Mouse (Mus musculus): ENCODE data around the gene Rinl. TPM values are rescaled to one million over a fixed set of nuclear protein-coding genes. Genes with fewer than 3 reads are reported as not detected.
A peak's percentile ranks its signal among the peaks of the same experiment; 100 is the strongest.

Rinl gene
- polyA plus RNA-seq, 1 experiment from 2014 or later, result 4.0 TPM

- H3K4me3 ChIP-seq, result 0 out of 2 replicates have a peak overlapping the region, but pooled peaks have one; percentile 28
- no peaks in the 10 kb centered on the region for H3K27me3 ChIP-seq (ENCODE audit: insufficient read depth, poor library complexity, severe bottlenecking)
- no peaks in the 10 kb centered on the region for H3K9me3 ChIP-seq
- H3K4me1 ChIP-seq (replicated peaks), result peaks cover 52% of the 10 kb centered on the region
- H3K27ac ChIP-seq, result peak overlapping the region; percentile 87
- no peak for DNase-seq (ENCODE audit: low spot score)
- WGBS, result 70% methylated on average over 4 of the region's 4 CpGs
- no peaks in the 10 kb centered on the region for H3K36me3 ChIP-seq
Measured at GRCm38 (mm10) chr7:28803756-28804155, 15.0 kb downstream of the Rinl start.

- no peak overlapping the region for H3K4me3 ChIP-seq
- H3K27ac ChIP-seq, result no peak overlapping the region
- DNase-seq (ENCODE audit: low spot score), result no peak
Measured at GRCm38 (mm10) chr7:28806869-28807268, 18.1 kb downstream of the Rinl start.

DNA sequence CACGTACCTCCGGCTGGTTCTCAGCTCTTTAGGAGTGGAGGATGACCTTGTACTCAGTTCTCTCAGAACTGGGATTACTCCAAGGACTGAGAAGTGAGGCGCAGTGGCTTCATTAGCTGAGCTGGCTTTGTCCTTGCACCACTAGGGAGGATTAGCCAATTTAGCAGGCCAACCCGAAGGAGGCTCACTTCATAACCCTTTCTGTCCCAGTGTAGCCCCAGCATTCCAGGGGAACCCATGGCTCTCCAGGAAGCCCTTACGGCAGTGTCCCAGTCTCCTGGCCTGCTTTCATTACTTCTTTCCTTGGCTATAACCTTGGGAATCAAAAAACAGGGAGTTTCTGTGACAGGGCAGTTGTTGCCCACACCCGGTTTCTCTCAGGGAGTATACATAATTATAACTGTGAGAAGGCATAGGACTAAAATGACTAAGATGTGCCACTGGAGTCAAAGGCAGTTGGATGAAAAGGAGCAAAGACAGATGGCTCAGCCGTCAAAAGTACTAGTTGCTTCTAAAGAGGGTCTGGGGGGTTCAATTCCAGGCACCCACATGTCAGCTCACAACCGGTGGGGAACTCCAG is 19.0 kb downstream of the Rinl start:
- Histone ChIP-seq H3K4me1 (replicated peaks) (peaks cover 55% of the 10 kb centered on the region), H3K27ac (peak overlapping the region; percentile 100), H3K9me3 (no peaks in the 10 kb centered on the region), H3K36me3 (peaks cover 13% of the 10 kb centered on the region), H3K27me3 (ENCODE audit: insufficient read depth, poor library complexity, severe bottlenecking) (no peaks in the 10 kb centered on the region), H3K4me3 (peak overlapping the region; percentile 87)
- WGBS, result 51% methylated on average over 8 of the region's 8 CpGs
- DNase-seq (ENCODE audit: low spot score), result no peak

More at GRCm38 (mm10) chr7:28806869-28807268, 18.1 kb downstream of the Rinl start:
- no peaks in the 10 kb centered on the region for H3K27me3 ChIP-seq (ENCODE audit: insufficient read depth, poor library complexity, severe bottlenecking)
- H3K9me3 ChIP-seq, result no peaks in the 10 kb centered on the region
- peaks cover 55% of the 10 kb centered on the region for H3K4me1 ChIP-seq (replicated peaks)
- 84% methylated on average over 4 of the region's 4 CpGs for WGBS
- peaks cover 4% of the 10 kb centered on the region for H3K36me3 ChIP-seq

- peak within 1 kb of the TSS; percentile 87 for H3K4me3 ChIP-seq
- H3K4me1 ChIP-seq (replicated peaks), result peaks cover 55% of the 10 kb centered on the region
- no peaks in the 10 kb centered on the region for H3K9me3 ChIP-seq
- 3% methylated on average over 35 of the region's 35 CpGs for WGBS
- peak within 1 kb of the TSS; percentile 100 for H3K27ac ChIP-seq
- H3K36me3 ChIP-seq, result peaks cover 19% of the 10 kb centered on the region
- no peaks in the 10 kb centered on the region for H3K27me3 ChIP-seq (ENCODE audit: insufficient read depth, poor library complexity, severe bottlenecking)
- DNase-seq (ENCODE audit: low spot score), result no peak
Measured at GRCm38 (mm10) chr7:28808221-28808941, 19.6 kb downstream of the Rinl start, which contains the start of gene Hnrnpl. Gene Hnrnpl (plus strand): TSS chr7:28808541.

- Histone ChIP-seq H3K27ac (peak overlapping the region; percentile 100), H3K4me1 (replicated peaks) (peaks cover 55% of the 10 kb centered on the region), H3K4me3 (peak overlapping the region; percentile 87), H3K9me3 (no peaks in the 10 kb centered on the region), H3K27me3 (ENCODE audit: insufficient read depth, poor library complexity, severe bottlenecking) (no peaks in the 10 kb centered on the region), H3K36me3 (peaks cover 25% of the 10 kb centered on the region)
- peak; percentile 94 for DNase-seq (ENCODE audit: low spot score)
- WGBS, result under 1% methylated on average over 32 of the region's 32 CpGs
Measured at GRCm38 (mm10) chr7:28808957-28809393, 20.2 kb downstream of the Rinl start.

DNA sequence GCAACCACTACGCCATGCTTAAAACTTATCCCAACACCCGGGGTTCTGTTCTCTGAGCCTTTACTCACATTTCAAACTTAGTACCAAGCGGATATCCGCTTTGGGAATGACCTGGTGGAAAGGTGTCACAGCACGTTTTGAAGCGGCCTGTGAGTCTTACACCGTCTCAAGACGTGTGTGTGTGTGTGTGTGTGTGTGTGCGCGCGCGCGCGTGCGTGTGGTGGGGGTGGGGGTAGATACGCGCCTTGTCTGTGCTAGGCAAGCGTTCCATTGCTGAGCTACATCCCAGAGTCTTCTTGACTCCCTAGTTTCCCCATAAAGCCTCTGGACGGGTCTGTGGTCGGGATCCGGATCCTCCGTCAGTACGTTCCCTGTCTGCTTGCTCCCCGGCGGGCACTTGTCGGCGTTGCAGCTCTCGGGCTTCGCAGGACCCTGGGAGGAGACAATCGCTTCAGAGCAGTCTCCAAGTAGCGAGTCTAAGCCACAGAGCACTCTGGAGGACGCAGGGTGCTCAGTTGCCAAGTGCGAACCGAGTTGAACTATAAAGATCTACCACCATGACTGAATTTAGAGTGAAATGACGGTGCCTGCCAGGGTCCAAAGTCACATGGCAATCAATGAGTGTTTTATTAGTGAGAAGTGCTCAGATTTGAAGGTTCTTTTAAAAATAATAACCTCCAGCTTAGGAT is 20.8 kb downstream of the Rinl start:
- no peaks in the 10 kb centered on the region for H3K9me3 ChIP-seq
- H3K4me1 ChIP-seq (replicated peaks), result peaks cover 58% of the 10 kb centered on the region
- WGBS, result under 1% methylated on average over 35 of the region's 35 CpGs
- peak; percentile 81 for DNase-seq (ENCODE audit: low spot score)
- peak overlapping the region; percentile 100 for H3K27ac ChIP-seq
- H3K36me3 ChIP-seq, result peaks cover 31% of the 10 kb centered on the region
- H3K27me3 ChIP-seq (ENCODE audit: insufficient read depth, poor library complexity, severe bottlenecking), result no peaks in the 10 kb centered on the region
- peak overlapping the region; percentile 87 for H3K4me3 ChIP-seq

DNA sequence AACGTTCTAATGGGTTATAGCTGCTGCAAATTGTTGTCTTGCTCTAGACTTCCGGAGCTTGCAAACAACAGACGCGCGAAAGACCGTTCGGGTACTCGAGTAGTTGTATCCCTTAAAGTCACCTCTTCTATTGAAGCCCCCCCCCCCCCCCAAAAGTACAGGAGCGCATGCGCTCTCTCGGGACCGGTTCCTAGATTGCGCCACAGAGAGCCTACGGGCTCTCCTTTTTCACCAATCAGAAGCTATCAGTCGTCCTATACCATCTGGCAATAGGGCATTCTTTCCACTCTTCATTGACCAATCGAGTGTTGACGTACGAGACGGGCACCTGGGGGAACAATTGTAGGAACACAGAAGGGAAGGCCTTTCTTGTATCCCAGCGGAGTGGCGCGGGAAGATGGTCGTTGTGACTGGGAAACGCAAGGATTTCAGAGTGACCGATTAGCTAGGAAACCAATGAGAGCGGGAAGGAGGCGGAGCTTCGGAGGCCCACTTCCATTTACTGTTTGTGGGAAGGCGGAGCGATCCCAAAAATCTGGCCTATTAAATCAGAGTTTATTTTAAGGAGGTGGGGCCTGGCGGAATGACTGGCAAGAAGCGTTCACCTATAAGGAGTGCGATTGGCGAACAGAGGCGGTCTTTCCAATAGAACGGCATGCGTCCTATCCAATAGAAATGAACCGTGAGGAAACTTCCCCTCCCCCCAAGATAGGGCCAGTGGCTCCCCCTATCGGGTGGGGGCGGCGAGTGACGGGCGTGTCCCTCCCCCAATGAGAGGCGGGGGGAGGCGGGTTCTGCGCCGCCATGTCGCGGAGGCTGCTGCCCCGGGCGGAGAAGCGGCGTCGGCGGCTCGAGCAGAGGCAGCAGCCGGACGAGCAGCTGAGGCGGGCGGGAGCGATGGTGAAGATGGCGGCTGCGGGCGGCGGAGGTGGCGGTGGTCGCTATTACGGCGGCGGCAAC is 21.6 kb downstream of the Rinl start:
- peak; percentile 98 for DNase-seq (ENCODE audit: low spot score)
- H3K27me3 ChIP-seq (ENCODE audit: insufficient read depth, poor library complexity, severe bottlenecking), result no peaks in the 10 kb centered on the region
- H3K9me3 ChIP-seq, result no peaks in the 10 kb centered on the region
- H3K27ac ChIP-seq, result peak overlapping the region; percentile 100
- H3K4me3 ChIP-seq, result peak overlapping the region; percentile 87
- H3K36me3 ChIP-seq, result peaks cover 40% of the 10 kb centered on the region
- WGBS, result under 1% methylated on average over 70 of the region's 70 CpGs
- peaks cover 63% of the 10 kb centered on the region for H3K4me1 ChIP-seq (replicated peaks)

DNA sequence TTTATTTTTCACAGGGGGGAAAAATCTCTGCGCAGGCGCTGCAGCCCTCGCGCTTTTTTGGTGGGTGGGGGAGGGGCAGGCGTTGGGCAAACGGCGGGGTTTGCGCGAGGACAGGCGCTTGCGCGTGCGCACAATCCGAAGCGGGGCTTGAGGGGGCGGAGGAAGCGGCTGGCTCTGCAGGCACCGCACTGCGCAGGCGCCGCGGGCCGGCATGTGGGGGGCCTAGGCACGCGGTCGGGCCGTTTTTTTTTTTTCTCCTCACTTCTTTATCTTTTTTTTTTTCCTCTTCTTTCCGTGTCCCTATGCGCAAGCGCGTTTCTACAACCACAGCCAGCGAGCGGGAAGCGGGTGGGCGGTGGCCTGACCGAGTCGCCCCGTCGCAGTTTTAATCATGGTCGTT is 22.5 kb downstream of the Rinl start:
- Histone ChIP-seq H3K27me3 (ENCODE audit: insufficient read depth, poor library complexity, severe bottlenecking) (no peaks in the 10 kb centered on the region), H3K27ac (peak overlapping the region; percentile 100), H3K4me3 (peak overlapping the region; percentile 87), H3K36me3 (peaks cover 48% of the 10 kb centered on the region), H3K4me1 (replicated peaks) (peaks cover 63% of the 10 kb centered on the region), H3K9me3 (no peaks in the 10 kb centered on the region)
- WGBS, result under 1% methylated on average over 40 of the region's 40 CpGs
- DNase-seq (ENCODE audit: low spot score), result peak; percentile 93

- Histone ChIP-seq H3K27me3 (ENCODE audit: insufficient read depth, poor library complexity, severe bottlenecking) (no peaks in the 10 kb centered on the region), H3K36me3 (peaks cover 53% of the 10 kb centered on the region), H3K9me3 (no peaks in the 10 kb centered on the region), H3K27ac (peak overlapping the region; percentile 100), H3K4me1 (replicated peaks) (peaks cover 66% of the 10 kb centered on the region), H3K4me3 (peak overlapping the region; percentile 87)
- 18% methylated on average over 7 of the region's 7 CpGs for WGBS
- no peak for DNase-seq (ENCODE audit: low spot score)
Measured at GRCm38 (mm10) chr7:28811640-28812275, 23.0 kb downstream of the Rinl start.

- Histone ChIP-seq H3K36me3 (peaks cover 60% of the 10 kb centered on the region), H3K9me3 (no peaks in the 10 kb centered on the region), H3K4me3 (peak overlapping the region; percentile 87), H3K27me3 (ENCODE audit: insufficient read depth, poor library complexity, severe bottlenecking) (no peaks in the 10 kb centered on the region), H3K27ac (peak overlapping the region; percentile 100; the same call in 1 of the 2 replicates), H3K4me1 (replicated peaks) (peaks cover 72% of the 10 kb centered on the region)
- 76% methylated on average over 4 of the region's 4 CpGs for WGBS
- no peak for DNase-seq (ENCODE audit: low spot score)
Measured at GRCm38 (mm10) chr7:28812436-28812835, 23.7 kb downstream of the Rinl start.

DNA sequence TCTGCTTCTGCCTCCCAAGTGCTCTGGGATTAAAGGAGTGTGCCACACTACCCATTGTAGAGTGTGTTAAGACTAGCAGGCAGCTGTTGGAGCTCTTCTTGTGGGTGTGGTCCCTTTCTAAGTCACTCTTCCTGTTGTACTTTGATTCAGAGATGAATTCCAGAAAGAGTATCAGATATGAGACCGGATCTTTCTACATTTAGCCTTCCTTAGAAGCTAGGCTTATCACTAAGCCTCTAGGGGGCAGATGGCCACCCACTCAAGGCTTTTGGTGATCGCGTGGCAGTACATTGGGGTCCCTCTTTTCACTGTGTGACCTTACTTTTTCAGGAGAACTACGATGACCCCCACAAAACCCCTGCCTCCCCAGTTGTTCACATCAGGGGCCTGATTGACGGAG is 24.2 kb downstream of the Rinl start:
- no peaks in the 10 kb centered on the region for H3K9me3 ChIP-seq
- peaks cover 65% of the 10 kb centered on the region for H3K36me3 ChIP-seq
- WGBS, result 91% methylated on average over 5 of the region's 5 CpGs
- no peak for DNase-seq (ENCODE audit: low spot score)
- no peak overlapping the region for H3K27ac ChIP-seq
- peak overlapping the region; percentile 87 for H3K4me3 ChIP-seq
- peaks cover 72% of the 10 kb centered on the region for H3K4me1 ChIP-seq (replicated peaks)
- H3K27me3 ChIP-seq (ENCODE audit: insufficient read depth, poor library complexity, severe bottlenecking), result no peaks in the 10 kb centered on the region

Data from hindbrain, embryonic 10.5 days (tissue).